Mouse (Mus musculus) lung, postnatal 0 days (tissue): Measurements from ENCODE around the gene Elmsan1.

Experiments
- CTCF ChIP-seq: IDR thresholded peaks from 2 replicates; pipeline ENCODE4 v1.5.1; 2016; ENCODE audit warnings: antibody characterized with exemption, mild to moderate bottlenecking
- EP300 ChIP-seq: IDR thresholded peaks from 2 replicates; pipeline ENCODE4 v1.6.1; 2016; ENCODE audit warnings: antibody characterized with exemption, mild to moderate bottlenecking, control low read depth

- TF ChIP-seq CTCF (no peak), EP300 (no peak)
These were observed 77.4 kb downstream of the Elmsan1 start for GRCm38 (mm10) chr12:84141271-84141670.
